Mouse (Mus musculus): ENCODE measurements around the gene Rab32.
"Not testable (repeated sequence)": the region's sequence is repeated elsewhere in the genome, so short reads cannot be mapped to it uniquely, and the experiment has no call there.

Rab32 gene

DNA sequence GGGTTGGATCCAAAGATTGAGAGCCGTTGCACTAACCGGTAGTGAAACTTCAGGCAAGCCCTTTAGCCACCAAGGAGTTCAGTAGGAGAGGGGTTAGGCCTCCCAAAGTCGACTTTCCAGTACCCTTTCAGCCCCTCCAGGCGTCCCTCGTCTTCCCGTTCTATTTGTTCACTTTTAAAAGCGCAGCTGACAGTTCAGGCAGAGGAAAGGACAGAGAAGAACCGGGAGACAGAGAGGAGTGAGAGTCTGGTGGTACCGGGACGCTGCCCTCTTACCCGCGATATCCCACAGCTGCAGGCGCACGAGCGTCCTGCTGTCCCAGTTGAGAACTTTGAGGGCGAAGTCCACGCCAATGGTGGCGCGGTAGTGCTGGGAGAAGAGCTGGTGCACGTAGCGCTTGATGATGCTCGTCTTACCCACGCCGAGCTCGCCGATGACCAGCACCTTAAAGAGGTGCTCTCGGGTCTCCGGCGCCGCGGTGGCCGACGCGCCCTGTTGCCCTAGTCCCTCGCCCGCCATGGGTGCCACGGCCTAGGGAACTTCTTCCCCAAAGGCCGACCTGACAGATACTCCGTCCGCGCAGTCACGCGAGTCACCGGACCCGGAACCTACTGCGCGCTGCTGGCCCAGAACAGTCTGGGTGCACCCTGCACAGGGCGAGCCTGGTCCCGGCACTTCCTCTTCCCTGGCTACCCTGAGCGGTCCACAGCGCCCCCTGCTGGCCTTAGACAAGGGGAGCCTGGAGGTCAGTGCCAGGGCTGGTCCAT, at the start of gene Rab32:
Rab32 (minus strand) TSS at position 696 of the 767 bp plus-strand sequence.
- peak; percentile 70 to 89 for DNase-seq (ENCODE audit: low spot score in 2 of 2)

DNA sequence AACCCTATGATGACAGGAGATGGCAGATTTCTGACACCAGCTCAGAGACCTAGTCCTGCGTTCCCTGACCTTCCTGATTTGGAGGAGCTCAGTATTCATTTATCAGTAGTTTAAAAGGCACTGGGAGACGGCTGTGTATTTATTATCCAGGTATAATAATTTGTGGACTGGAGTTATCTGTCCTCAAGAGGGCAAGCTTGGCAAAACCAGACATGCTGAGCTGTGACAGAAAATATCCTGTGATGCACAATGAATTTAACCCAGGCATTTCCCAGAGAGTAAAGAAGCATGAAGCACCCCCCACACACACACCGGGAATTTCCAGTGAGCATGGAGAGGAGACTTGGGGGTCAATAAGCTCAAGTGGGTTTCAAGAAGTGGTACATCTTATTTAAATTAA, 42.7 kb upstream of the Rab32 start:
- DNase-seq (ENCODE audit: low spot score in 2 of 2): no peak

DNA sequence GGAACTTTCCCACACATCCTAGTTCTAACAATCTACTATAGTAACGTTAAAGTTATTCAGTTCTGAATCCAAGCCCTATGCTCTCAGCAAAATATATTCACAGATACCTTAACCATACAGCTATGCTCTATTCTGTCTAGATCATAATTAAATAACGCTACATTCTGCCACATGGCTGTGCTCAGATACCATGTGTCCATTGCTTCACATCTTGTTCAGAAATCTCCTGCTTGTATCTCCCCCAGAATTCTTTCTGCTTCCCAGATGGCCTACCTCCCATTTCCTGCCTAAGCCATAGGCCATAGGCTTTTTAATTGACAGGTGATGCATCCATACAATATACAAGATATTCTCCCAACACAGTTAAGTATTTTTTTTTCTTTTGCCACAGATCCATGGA, 39.4 kb upstream of the Rab32 start:
- not testable (repeated sequence) for DNase-seq (ENCODE audit: low spot score in 2 of 2)

DNA sequence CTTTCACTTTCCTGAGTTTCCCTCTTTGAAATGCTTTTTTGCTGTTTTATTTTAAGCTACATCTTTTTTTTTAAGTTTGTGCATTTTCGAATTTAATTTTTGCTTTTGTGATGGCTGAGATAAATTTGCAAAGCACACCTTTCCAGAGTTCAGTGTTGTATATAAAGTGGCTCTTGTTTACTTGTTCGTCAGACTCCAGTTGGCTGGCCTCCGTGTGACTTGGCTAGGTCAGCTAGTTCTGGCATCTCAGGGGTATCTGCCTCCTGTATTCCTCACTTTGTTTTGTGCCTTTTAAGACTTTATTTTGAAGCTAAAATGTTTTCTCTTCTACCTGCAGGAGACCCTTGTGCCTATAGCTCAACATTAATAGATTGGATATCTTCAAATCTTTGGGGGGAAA, 22.7 kb upstream of the Rab32 start:
- DNase-seq (ENCODE audit: low spot score in 2 of 2): no peak

DNA sequence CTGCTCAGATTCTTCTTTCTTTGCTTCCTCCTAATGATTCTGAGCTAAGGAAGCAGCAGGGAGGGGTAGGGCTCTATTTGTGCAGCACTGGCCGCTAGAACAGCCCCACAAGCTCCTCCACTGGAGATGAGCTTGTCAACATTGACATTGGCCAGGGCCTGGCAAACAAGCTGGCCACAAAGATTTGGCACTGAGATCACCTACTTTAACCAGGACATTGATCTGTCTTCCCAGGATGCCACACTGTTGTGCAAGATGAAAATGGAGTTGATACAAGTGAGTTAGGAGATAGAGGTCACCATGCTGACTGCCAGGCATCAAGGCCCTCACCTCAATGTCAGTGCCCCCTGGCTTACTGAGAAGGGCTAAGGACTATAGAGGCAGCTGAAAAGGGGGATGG, 21.8 kb upstream of the Rab32 start:
- no peak for DNase-seq (ENCODE audit: low spot score in 2 of 2)

DNA sequence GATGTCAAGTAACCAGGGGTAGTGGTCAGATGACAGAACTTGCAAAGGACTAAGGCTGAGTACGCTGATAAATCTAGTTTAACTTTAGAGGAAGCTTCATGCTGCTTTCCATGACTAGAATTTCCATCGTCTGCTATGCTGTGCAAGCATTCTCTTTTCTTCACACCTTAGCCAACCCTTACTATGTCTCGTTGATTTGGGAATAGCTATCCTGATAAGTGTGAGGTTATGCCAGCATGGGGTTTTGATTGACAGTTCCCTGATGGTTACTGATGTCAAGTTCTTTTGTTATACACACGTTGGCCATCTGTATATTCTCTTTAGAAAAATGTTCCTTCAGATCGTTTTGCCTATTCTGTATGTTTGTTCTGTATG, 259 bp upstream of the Rab32 start:
- DNase-seq (ENCODE audit: low spot score in 2 of 2): no peak

GRCm38 (mm10) chr10:10557085-10557484, 980 bp downstream of the Rab32 start:
- DNase-seq (ENCODE audit: low spot score in 2 of 2): no peak

DNA sequence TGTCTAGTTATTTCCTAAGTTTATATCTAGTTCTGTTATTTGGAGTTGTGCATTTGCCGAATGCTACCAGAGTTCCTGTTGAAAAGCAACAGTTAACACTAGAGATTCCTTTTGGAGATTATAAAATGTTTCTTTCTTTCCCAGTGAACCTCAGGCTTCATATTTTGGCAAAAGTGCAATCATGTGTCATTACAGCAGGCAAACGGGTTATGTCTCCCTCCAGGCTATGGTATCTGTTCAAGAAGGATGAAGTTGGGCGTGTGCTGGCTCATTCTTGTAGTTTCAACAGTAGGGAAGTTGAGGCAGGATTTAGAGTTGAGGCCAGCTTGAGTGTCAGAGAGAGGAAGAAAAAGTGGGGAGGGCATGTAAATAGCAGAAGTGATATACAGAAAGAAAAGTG, 2.4 kb downstream of the Rab32 start:
- no peak for DNase-seq (ENCODE audit: low spot score in 2 of 2)

- DNase-seq (ENCODE audit: low spot score in 2 of 2): no peak
Observed at GRCm38 (mm10) chr10:10555221-10555620, 2.8 kb downstream of the Rab32 start.

GRCm38 (mm10) chr10:10550134-10550533, 7.9 kb downstream of the Rab32 start:
- DNase-seq (ENCODE audit: low spot score in 2 of 2): no peak

DNA sequence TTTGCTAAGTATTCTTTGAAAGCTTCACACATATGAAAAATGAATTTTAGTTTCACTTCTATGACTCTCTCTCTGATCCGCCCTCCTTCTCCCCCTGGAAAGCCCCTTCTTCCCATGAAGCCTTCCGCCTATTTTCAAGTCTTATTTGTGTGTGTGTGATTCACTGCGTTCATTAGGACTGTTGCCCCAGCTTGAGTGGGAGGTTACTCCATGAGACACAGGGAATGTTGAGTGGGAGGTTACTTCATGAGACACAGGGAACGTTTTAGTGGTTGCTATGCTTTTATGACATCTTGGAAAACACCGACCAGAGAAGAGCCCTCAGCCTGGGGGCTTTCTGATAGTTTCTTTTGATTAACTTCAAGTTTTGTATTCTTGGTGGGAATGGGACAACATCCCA, 11.4 kb downstream of the Rab32 start:
- DNase-seq (ENCODE audit: low spot score in 2 of 2): no peak

DNA sequence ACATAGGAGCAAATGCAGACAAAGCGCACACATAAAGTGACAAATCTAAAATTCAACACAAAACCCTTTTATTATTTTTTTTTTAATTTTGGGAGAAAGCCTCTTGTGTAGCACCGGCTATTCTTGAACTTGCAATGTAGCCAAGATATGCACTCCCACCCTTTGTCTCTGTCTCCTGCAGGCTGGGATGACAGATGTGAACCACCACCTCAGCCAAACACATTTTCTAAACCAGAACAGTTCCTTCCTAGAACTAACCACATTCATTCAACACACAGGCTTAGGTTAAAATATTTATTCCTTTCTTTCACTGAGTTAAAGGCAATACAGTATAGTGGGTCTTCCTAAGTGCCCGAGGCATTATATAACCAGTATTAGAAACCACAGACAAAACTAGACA, 13.1 kb downstream of the Rab32 start:
- DNase-seq (ENCODE audit: low spot score in 2 of 2): no peak

All from thymus, postnatal 10 days (tissue).